Mouse (Mus musculus): ENCODE data around the gene Kcnk7.

GRCm38 (mm10) chr19:5680432-5680831, 23.7 kb upstream of the Kcnk7 start:
- TF ChIP-seq CTCF (IDR thresholded peaks at IDR 0.05; ENCODE audit: insufficient read depth, low read depth, low read length) (no peak), POLR2A (IDR thresholded peaks at IDR 0.05; ENCODE audit: insufficient read depth, low read depth, low read length) (no peak)

All from olfactory bulb, adult 2 months (tissue).